Mouse (Mus musculus): ENCODE data around the gene Rexo5. TPM values are rescaled to one million over a fixed set of nuclear protein-coding genes. Genes with fewer than 3 reads are reported as not detected.

Rexo5 gene
- polyA plus RNA-seq, 1 experiment, result 24.6 TPM

DNA sequence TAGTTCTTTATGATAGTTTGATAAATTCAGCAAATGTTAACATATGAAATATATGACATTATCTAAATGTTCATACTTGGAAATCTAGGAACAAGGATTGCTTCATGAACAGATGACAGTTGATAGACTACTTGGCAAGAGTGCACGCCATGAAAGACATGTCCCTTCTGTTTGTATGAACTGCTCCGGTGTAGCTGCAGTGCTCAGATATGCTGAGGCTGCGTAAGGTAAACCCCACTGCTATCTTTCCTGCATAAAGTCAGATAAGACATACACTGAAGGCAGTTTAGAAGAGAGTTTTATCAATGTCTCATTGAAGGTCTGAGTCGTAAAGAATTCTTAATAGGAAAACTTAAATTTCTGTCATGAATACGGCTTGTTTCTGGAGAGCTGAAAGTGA, 8.9 kb upstream of the Rexo5 start:
- DNase-seq (ENCODE audit: low read depth), result no peak
- no peak for TF ChIP-seq CTCF (IDR thresholded peaks at IDR 0.05; ENCODE audit: borderline replicate concordance, extremely low read depth, insufficient read depth, insufficient read length)
- TF ChIP-seq POLR2A (IDR thresholded peaks at IDR 0.05; ENCODE audit: borderline replicate concordance, extremely low read depth, insufficient read depth, insufficient read length, poor library complexity, severe bottlenecking), result no peak

DNA sequence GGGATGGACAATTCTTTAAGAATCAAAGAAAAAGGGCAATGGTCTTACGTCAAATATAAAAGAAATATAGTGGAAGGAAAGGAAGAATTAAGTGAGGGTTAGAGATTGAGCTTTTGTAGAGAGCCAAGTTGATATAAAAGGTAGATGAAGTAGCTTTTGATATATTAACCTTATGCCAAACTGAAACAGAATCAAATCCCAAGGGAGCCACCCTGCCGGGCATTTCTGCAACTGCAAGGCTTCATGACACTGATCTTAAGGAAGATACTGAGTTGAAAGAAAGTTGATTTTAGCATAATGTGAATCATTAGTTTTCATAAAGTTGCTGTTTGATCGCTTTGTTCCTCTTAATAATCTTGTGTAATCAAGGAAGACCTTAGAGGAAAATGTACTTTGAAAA, 4.8 kb upstream of the Rexo5 start:
- DNase-seq (ENCODE audit: low read depth), result no peak

DNA sequence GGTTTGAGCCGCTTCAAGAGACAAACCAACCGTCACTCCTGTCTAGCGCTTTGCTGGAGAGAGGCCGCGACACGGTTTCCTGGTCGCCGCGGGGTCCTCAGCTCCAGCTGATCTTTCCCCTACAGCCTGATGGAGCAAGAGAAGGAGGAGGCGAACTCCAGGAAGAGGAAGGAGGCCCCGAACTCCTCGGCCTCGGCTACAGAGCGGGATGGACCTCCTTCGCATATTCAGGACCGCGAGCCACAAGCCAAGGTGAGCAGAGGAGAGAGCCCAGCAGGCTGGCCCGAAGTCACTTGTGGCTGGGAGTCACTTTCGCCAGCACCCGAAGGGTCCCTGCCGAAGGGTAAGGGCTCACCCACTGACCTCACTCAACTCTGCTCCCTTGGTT, 439 bp downstream of the Rexo5 start:
- no peak for TF ChIP-seq CTCF (IDR thresholded peaks at IDR 0.05; ENCODE audit: borderline replicate concordance, extremely low read depth, insufficient read depth, insufficient read length)
- TF ChIP-seq POLR2A (IDR thresholded peaks at IDR 0.05; ENCODE audit: borderline replicate concordance, extremely low read depth, insufficient read depth, insufficient read length, poor library complexity, severe bottlenecking), result 0 out of 2 replicates have a peak, but pooled peaks have one; percentile 0
- DNase-seq (ENCODE audit: low read depth), result no peak

More for the DNA sequence above, 4.8 kb upstream of the Rexo5 start:
- TF ChIP-seq CTCF (IDR thresholded peaks at IDR 0.05; ENCODE audit: borderline replicate concordance, extremely low read depth, insufficient read depth, insufficient read length), result no peak
- no peak for TF ChIP-seq POLR2A (IDR thresholded peaks at IDR 0.05; ENCODE audit: borderline replicate concordance, extremely low read depth, insufficient read depth, insufficient read length, poor library complexity, severe bottlenecking)

DNA sequence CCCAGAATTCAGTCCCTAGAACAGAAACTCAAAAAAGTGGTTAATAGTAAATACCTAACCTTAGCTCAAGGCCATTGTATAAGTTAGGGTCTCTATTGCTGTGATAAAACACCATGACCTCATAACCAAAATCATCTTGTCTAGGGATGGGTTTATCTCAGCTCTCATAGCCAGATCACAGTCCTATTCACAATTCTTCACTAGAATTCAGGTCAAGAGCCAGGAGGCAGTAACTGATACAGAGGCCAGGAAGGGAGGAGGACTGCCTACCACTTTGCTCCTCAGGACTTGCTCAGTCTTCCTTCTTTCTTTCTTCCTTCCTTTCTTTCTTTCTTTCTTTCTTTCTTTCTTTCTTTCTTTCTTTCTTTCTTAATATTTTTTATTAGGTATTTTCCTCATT, 1.5 kb downstream of the Rexo5 start:
- TF ChIP-seq POLR2A (IDR thresholded peaks at IDR 0.05; ENCODE audit: borderline replicate concordance, extremely low read depth, insufficient read depth, insufficient read length, poor library complexity, severe bottlenecking) (no peak), CTCF (IDR thresholded peaks at IDR 0.05; ENCODE audit: borderline replicate concordance, extremely low read depth, insufficient read depth, insufficient read length) (no peak)
- DNase-seq (ENCODE audit: low read depth), result no peak

DNA sequence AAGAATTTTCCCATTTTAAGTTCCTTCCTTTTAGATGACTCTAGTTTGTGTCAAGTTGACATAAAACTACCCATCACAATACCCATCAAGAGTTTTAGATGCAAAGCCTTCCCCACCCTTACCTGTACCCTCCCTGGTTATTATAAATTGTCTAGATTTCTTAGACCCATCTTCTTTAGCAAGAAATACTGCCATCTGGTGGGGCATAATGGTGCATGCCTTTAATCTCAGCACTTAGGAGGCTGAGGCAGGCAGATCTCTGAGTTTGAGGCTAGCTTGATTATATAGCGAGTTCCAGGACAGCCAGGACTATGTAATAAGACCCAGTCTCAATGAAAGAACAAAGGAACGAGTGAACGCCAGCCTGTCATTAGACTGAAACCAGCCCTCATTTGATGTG, 6.7 kb downstream of the Rexo5 start:
- no peak for DNase-seq (ENCODE audit: low read depth)
- TF ChIP-seq POLR2A (IDR thresholded peaks at IDR 0.05; ENCODE audit: borderline replicate concordance, extremely low read depth, insufficient read depth, insufficient read length, poor library complexity, severe bottlenecking) (no peak), CTCF (IDR thresholded peaks at IDR 0.05; ENCODE audit: borderline replicate concordance, extremely low read depth, insufficient read depth, insufficient read length) (no peak)

DNA sequence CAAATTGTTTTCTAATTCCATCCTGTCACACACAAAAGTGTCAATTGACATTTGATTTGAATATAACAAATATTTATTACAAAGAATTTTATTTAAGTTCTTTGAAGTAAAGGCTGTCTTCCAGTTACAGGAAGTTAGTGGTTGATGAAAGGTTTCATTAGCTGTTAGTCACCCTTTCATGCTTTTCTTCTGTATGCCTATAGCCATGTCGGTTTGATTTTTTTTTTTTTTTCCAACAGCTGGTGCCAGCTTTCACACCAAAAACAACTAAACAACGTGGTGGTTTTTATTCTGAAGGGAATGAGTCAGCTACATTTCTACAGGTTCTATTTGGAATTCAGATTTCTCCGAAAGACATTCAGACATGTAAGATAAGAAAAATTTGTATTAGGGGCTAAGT, 7.2 kb downstream of the Rexo5 start:
- TF ChIP-seq CTCF (IDR thresholded peaks at IDR 0.05; ENCODE audit: borderline replicate concordance, extremely low read depth, insufficient read depth, insufficient read length) (no peak), POLR2A (IDR thresholded peaks at IDR 0.05; ENCODE audit: borderline replicate concordance, extremely low read depth, insufficient read depth, insufficient read length, poor library complexity, severe bottlenecking) (no peak)
- no peak for DNase-seq (ENCODE audit: low read depth)

DNA sequence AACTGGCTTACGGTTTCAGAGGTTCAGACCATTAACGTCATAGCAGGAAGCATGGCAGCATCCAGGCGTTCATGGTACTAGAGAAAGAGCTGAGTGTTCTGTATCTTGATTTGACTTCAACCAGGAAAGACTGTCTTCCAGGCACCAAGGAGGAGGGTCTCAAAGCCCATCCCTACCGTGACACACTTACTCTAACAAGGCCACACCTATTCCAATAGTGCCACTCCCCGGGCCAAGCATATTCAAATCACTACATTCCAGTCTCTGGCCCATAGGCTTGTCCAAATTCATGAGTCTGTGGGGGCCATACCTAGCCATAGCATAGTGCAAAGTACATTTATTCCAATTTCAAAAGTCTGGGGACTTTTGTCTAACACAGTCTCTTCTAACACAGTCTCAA, 13.6 kb downstream of the Rexo5 start:
- DNase-seq (ENCODE audit: low read depth), result no peak
- TF ChIP-seq CTCF (IDR thresholded peaks at IDR 0.05; ENCODE audit: borderline replicate concordance, extremely low read depth, insufficient read depth, insufficient read length), result no peak

DNA sequence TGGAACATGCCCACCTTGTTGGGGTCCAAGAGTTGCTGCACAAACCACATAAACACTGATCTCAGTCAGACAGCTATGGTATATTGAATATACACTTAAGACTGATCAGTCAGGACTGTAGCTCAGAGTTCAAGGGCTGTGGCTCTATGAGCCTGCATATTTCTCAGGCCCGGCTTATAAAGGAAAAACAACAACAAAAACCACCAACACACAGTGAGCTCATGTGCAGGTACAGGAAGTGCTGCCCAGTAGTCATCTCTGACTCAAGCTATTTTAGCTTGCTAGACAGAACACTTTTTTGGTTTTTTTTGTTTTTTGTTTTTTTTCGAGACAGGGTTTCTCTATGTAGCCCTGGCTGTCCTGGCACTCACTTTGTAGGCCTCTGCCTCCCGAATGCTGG, 14.9 kb downstream of the Rexo5 start:
- DNase-seq (ENCODE audit: low read depth), result no peak
- no peak for TF ChIP-seq CTCF (IDR thresholded peaks at IDR 0.05; ENCODE audit: borderline replicate concordance, extremely low read depth, insufficient read depth, insufficient read length)
- no peak for TF ChIP-seq POLR2A (IDR thresholded peaks at IDR 0.05; ENCODE audit: borderline replicate concordance, extremely low read depth, insufficient read depth, insufficient read length, poor library complexity, severe bottlenecking)

DNA sequence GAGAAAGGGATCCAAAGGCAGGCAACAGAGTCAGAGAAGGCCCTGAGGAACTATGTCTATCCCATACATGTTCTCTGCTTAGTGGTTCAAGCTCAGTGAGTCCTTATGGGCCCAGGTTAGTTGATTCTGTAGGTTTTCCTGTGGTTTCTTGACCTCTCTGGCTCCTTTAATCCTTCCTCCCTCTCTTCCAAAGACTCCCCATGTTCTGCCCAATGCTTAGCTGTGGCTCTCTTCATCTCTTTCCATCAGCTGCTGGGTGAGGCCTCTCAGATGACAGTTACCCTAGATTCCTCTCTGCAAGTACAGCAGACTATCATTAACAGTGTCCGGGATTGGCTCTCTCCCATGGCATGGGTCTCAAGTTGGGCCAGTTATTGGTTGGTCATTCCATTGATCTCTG, 41.6 kb downstream of the Rexo5 start:
- TF ChIP-seq CTCF (IDR thresholded peaks at IDR 0.05; ENCODE audit: borderline replicate concordance, extremely low read depth, insufficient read depth, insufficient read length), result no peak
- DNase-seq (ENCODE audit: low read depth), result no peak

DNA sequence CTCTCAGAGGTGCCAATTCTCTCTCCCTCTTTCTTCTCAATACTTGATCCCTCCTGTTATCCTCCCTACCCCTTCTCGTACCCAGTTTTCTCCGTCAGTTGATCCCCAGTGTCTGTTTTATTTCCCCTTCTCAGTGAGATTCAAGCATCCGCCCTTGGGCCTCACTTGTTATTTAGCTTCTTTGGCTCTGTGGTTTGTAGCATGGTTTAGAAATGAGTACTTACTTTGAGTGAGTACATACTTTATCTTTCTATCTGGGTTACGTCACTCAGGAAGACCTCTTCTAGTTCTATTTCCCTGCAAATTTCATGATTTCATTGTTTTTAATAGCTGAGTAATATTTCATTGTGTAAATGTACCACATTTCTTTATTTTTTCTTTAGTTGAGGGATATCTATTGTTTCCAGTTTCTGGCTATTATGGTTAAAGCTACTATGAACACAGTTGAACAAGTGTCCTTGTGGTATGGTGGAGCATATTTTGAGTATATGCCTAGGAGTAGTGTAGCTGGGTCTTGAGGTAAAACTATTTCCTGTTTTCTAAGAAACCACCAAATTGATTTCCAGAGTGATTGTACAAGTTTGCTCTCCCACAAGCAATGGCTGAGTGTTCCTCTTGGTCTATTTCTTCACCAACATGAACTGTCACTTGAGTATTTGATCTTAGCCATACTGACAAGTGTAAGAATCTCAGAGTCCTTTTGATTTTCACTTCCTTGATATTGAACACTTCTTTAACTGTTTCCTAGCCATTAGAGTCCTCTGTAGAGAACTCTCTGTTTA, 42.4 kb downstream of the Rexo5 start:
- TF ChIP-seq POLR2A (IDR thresholded peaks at IDR 0.05; ENCODE audit: borderline replicate concordance, extremely low read depth, insufficient read depth, insufficient read length, poor library complexity, severe bottlenecking), result no peak
- no peak for TF ChIP-seq CTCF (IDR thresholded peaks at IDR 0.05; ENCODE audit: borderline replicate concordance, extremely low read depth, insufficient read depth, insufficient read length)
- DNase-seq (ENCODE audit: low read depth), result no peak

DNA sequence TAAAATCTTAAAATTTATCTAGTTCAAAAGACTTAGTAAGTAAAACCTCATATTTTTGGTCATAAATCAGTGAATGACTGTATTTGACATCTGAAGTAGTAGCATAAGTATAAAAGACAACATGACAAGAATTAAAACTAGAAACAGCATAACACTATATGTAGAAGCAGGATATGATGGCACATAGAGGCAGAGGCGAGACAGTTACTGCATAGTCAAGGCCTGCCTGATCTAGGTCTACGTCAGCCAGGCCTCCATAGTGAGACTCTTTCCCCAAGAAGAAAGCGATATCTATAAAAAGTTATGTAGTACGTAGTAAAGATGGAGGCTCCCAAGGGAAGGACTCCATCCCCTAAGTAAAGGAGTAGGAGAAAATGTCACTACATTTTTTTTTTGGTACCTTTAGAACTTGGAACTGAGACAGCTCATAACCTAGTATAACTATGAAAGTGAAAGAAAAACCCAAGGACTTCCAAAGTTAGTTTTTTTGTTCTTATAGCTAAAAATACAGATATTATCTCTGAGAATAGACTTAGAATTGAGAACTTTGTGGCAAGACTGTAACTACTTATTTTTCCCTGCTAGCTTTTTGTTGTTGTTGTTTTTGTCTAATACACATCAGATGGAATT, 48.1 kb downstream of the Rexo5 start:
- TF ChIP-seq CTCF (IDR thresholded peaks at IDR 0.05; ENCODE audit: borderline replicate concordance, extremely low read depth, insufficient read depth, insufficient read length) (no peak), POLR2A (IDR thresholded peaks at IDR 0.05; ENCODE audit: borderline replicate concordance, extremely low read depth, insufficient read depth, insufficient read length, poor library complexity, severe bottlenecking) (no peak)

DNA sequence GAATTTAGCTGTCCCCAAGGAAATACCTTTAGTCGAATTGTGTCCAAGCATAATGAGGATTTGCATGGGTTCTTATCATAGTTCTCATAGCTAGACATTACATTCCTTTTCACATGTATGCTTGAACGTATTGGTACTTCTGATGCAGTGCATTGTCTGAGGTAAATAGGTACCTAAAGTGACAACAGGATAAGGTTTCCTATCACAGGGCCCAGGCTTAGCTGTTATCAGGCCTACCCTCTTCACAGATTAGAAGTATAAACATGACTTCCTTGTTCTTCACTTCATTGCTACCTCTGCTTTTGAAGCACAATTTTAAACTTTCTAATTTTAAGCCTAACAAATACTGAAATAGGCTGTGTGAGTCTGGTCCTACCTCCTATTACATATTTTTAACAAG, 51.7 kb downstream of the Rexo5 start:
- no peak for DNase-seq (ENCODE audit: low read depth)
- TF ChIP-seq POLR2A (IDR thresholded peaks at IDR 0.05; ENCODE audit: borderline replicate concordance, extremely low read depth, insufficient read depth, insufficient read length, poor library complexity, severe bottlenecking), result no peak
- TF ChIP-seq CTCF (IDR thresholded peaks at IDR 0.05; ENCODE audit: borderline replicate concordance, extremely low read depth, insufficient read depth, insufficient read length), result no peak

More for the DNA sequence above, 48.1 kb downstream of the Rexo5 start:
- no peak for DNase-seq (ENCODE audit: low read depth)
